Mouse (Mus musculus): Measurements from ENCODE around the gene Abt1.
"Not testable (repeated sequence)": the region's sequence is repeated elsewhere in the genome, so short reads cannot be mapped to it uniquely, and the experiment has no call there.

Gene Abt1

GRCm38 (mm10) chr13:23424494-23425325 lies 1.0 kb upstream of the Abt1 start:
- peak; percentile 84 for ATAC-seq (ENCODE audit: insufficient number of reproducible peaks, low FRiP score, low TSS enrichment)

GRCm38 (mm10) chr13:23424052-23424380 lies 350 bp upstream of the Abt1 start:
- no peak for ATAC-seq (ENCODE audit: insufficient number of reproducible peaks, low FRiP score, low TSS enrichment)

GRCm38 (mm10) chr13:23422351-23422750 lies 1.3 kb downstream of the Abt1 start:
- ATAC-seq (ENCODE audit: insufficient number of reproducible peaks, low FRiP score, low TSS enrichment) = no peak

- no peak; the same call in 1 of the 2 replicates for ATAC-seq (ENCODE audit: insufficient number of reproducible peaks, low FRiP score, low TSS enrichment)
These were observed 10.8 kb downstream of the Abt1 start for GRCm38 (mm10) chr13:23412630-23413521.

- ATAC-seq (ENCODE audit: insufficient number of reproducible peaks, low FRiP score, low TSS enrichment) = peak; percentile 46; the same call in 1 of the 2 replicates
These were observed 11.4 kb downstream of the Abt1 start for GRCm38 (mm10) chr13:23412211-23412629.

GRCm38 (mm10) chr13:23411311-23412210 lies 12.1 kb downstream of the Abt1 start:
- ATAC-seq (ENCODE audit: insufficient number of reproducible peaks, low FRiP score, low TSS enrichment) = 0 out of 2 replicates have a peak, but pooled peaks have one; percentile 37

- ATAC-seq (ENCODE audit: insufficient number of reproducible peaks, low FRiP score, low TSS enrichment) = no peak
These were observed 13.0 kb downstream of the Abt1 start for GRCm38 (mm10) chr13:23410632-23411031.

GRCm38 (mm10) chr13:23402626-23403025 lies 21.0 kb downstream of the Abt1 start:
- ATAC-seq (ENCODE audit: insufficient number of reproducible peaks, low FRiP score, low TSS enrichment) = no peak

GRCm38 (mm10) chr13:23401683-23402527 lies 21.8 kb downstream of the Abt1 start:
- ATAC-seq (ENCODE audit: insufficient number of reproducible peaks, low FRiP score, low TSS enrichment) = peak; percentile 36

- ATAC-seq (ENCODE audit: insufficient number of reproducible peaks, low FRiP score, low TSS enrichment) = no peak
These were observed 22.6 kb downstream of the Abt1 start for GRCm38 (mm10) chr13:23400771-23401682.

GRCm38 (mm10) chr13:23396913-23397312 lies 26.8 kb downstream of the Abt1 start:
- not testable (repeated sequence) for ATAC-seq (ENCODE audit: insufficient number of reproducible peaks, low FRiP score, low TSS enrichment)

- no peak for ATAC-seq (ENCODE audit: insufficient number of reproducible peaks, low FRiP score, low TSS enrichment)
These were observed 27.4 kb downstream of the Abt1 start for GRCm38 (mm10) chr13:23396246-23396703.

GRCm38 (mm10) chr13:23395301-23396245 lies 28.1 kb downstream of the Abt1 start:
- ATAC-seq (ENCODE audit: insufficient number of reproducible peaks, low FRiP score, low TSS enrichment) = no peak

- ATAC-seq (ENCODE audit: insufficient number of reproducible peaks, low FRiP score, low TSS enrichment) = no peak
These were observed 36.1 kb downstream of the Abt1 start for GRCm38 (mm10) chr13:23387548-23387947.

GRCm38 (mm10) chr13:23383127-23383526 lies 40.5 kb downstream of the Abt1 start:
- ATAC-seq (ENCODE audit: insufficient number of reproducible peaks, low FRiP score, low TSS enrichment) = no peak

GRCm38 (mm10) chr13:23372433-23372832 lies 51.2 kb downstream of the Abt1 start:
- no peak for ATAC-seq (ENCODE audit: insufficient number of reproducible peaks, low FRiP score, low TSS enrichment)

GRCm38 (mm10) chr13:23370075-23370474 lies 53.6 kb downstream of the Abt1 start:
- ATAC-seq (ENCODE audit: insufficient number of reproducible peaks, low FRiP score, low TSS enrichment) = no peak
